ENCODE assay signal across 8 mouse cellular contexts in the genomic region with DNA sequence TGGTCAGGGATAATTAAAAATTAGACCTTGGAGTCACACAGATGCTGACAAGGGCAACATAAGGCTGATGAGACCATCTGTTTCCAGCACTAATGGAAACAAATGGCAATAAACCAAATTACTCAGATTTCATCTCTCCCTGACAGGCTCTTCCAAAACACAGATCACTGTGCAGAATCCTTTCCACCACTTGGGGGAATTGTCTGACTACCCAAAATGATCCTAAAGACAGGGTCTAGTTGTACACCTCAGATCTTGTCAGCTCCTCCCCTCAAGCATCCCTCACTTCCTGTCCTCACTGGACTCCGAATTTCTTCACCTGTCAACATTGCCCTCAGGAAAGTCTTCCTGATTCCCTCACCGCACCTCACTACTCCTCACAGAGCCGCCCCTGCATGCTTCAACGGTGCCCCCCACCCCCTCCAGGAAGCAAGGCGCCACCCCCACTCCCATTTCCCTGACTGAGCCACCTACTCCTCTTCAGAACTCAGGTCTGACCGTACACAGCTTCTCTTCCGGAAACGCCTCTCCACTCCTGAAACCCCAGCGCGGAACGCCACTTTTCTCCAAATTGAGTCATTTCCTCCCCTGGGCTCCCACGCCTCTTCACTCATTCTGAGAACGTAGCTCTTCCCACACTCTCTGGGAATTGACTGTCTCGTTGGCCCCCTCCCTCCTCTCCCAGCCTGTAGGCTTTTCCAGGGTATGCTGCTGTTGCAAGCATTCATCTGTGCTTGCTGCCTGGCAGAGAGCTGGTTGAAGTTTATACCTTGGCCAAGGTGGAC.
DNase-seq lines count a peak whose midpoint lies in the region; ATAC-seq lines count a peak whose summit lies in the region.

No protein-coding gene starts in this region.

- DNase-seq in heart, adult 8-10 months (ENCODE audit: low spot score): no peak
- DNase-seq in midbrain, embryonic 14.5 days: peak; percentile 29
- DNase-seq in kidney, postnatal 14 days: peak; percentile 6
- DNase-seq in urinary bladder, postnatal 25 days (ENCODE audit: low spot score): no peak
- DNase-seq in spleen, postnatal 4 days (ENCODE audit: low spot score in 2 of 2): no peak

- no peak overlapping the region for H3K4me3 ChIP-seq in heart, embryonic 12.5 days
- H3K4me3 ChIP-seq in midbrain, embryonic 14.5 days (replicated peaks; ENCODE audit: low read depth, low read length): no peak overlapping the region
- H3K4me3 ChIP-seq in midbrain, embryonic 13.5 days (replicated peaks): no peak overlapping the region
- no peak overlapping the region for H3K4me3 ChIP-seq in stomach, embryonic 16.5 days (replicated peaks; ENCODE audit: low read length)

- no peak overlapping the region for H3K9ac ChIP-seq in heart, embryonic 12.5 days
- H3K9ac ChIP-seq in midbrain, embryonic 14.5 days (replicated peaks; ENCODE audit: low read length): no peak overlapping the region
- H3K9ac ChIP-seq in midbrain, embryonic 13.5 days (replicated peaks): no peak overlapping the region
- no peak overlapping the region for H3K9ac ChIP-seq in stomach, embryonic 16.5 days (ENCODE audit: low read length)

- peak overlapping the region; percentile 44 for H3K4me2 ChIP-seq in heart, embryonic 12.5 days
- no peak overlapping the region for H3K4me2 ChIP-seq in midbrain, embryonic 14.5 days (ENCODE audit: low read length)
- no peak overlapping the region for H3K4me2 ChIP-seq in midbrain, embryonic 13.5 days (replicated peaks)
- 0 out of 2 replicates have a peak overlapping the region, but pooled peaks have one; percentile 17 for H3K4me2 ChIP-seq in stomach, embryonic 16.5 days (ENCODE audit: low read depth, low read length)

- no peaks in the 10 kb centered on the region for H3K4me1 ChIP-seq in heart, embryonic 12.5 days (replicated peaks)
- no peaks in the 10 kb centered on the region; the same call in 1 of the 2 replicates for H3K4me1 ChIP-seq in midbrain, embryonic 14.5 days (ENCODE audit: control insufficient read depth, insufficient read depth, low read length)
- H3K4me1 ChIP-seq in midbrain, embryonic 13.5 days (replicated peaks): 0 out of 2 replicates have a peak, but pooled peaks cover 3% of the 10 kb centered on the region
- H3K4me1 ChIP-seq in stomach, embryonic 16.5 days (ENCODE audit: control insufficient read depth, insufficient read depth, low read length): no peaks in the 10 kb centered on the region

- H3K27me3 ChIP-seq in heart, embryonic 12.5 days (replicated peaks): no peaks in the 10 kb centered on the region
- H3K27me3 ChIP-seq in midbrain, embryonic 14.5 days (ENCODE audit: control insufficient read depth, insufficient read depth, low read length): no peaks in the 10 kb centered on the region
- no peaks in the 10 kb centered on the region for H3K27me3 ChIP-seq in midbrain, embryonic 13.5 days
- no peaks in the 10 kb centered on the region for H3K27me3 ChIP-seq in stomach, embryonic 16.5 days (ENCODE audit: control insufficient read depth, insufficient read depth, low read length)

- no peaks in the 10 kb centered on the region for H3K36me3 ChIP-seq in heart, embryonic 12.5 days
- H3K36me3 ChIP-seq in midbrain, embryonic 14.5 days (ENCODE audit: control insufficient read depth, insufficient read depth, low read length): no peaks in the 10 kb centered on the region
- no peaks in the 10 kb centered on the region for H3K36me3 ChIP-seq in midbrain, embryonic 13.5 days
- no peaks in the 10 kb centered on the region for H3K36me3 ChIP-seq in stomach, embryonic 16.5 days (ENCODE audit: control insufficient read depth, insufficient read depth, low read length)

- no peak overlapping the region for H3K27ac ChIP-seq in heart, embryonic 12.5 days (ENCODE audit: poor library complexity, severe bottlenecking)
- H3K27ac ChIP-seq in midbrain, embryonic 14.5 days (replicated peaks; ENCODE audit: low read depth, low read length): no peak overlapping the region
- H3K27ac ChIP-seq in midbrain, embryonic 13.5 days: no peak overlapping the region
- H3K27ac ChIP-seq in stomach, embryonic 16.5 days (ENCODE audit: low read length): no peak overlapping the region

- H3K9me3 ChIP-seq in heart, embryonic 12.5 days (replicated peaks): no peaks in the 10 kb centered on the region
- H3K9me3 ChIP-seq in midbrain, embryonic 14.5 days (ENCODE audit: control insufficient read depth, low read length): no peaks in the 10 kb centered on the region
- H3K9me3 ChIP-seq in midbrain, embryonic 13.5 days: no peaks in the 10 kb centered on the region
- H3K9me3 ChIP-seq in stomach, embryonic 16.5 days (replicated peaks; ENCODE audit: control insufficient read depth, low read length): no peaks in the 10 kb centered on the region

- ATAC-seq in heart, embryonic 12.5 days (ENCODE audit: insufficient number of reproducible peaks, low FRiP score): no peak
- no peak for ATAC-seq in midbrain, embryonic 14.5 days (ENCODE audit: low FRiP score, low TSS enrichment)
- ATAC-seq in midbrain, embryonic 13.5 days: no peak
- no peak; the same call in 1 of the 2 replicates for ATAC-seq in stomach, embryonic 16.5 days (ENCODE audit: insufficient read depth, low FRiP score)

- 39% methylated on average over 14 of the region's 14 CpGs for WGBS in heart, embryonic 12.5 days
- whole genome bisulfite sequencing in midbrain, embryonic 14.5 days: 62% methylated on average over 14 of the region's 14 CpGs
- WGBS in midbrain, embryonic 13.5 days: 67% methylated on average over 14 of the region's 14 CpGs
- WGBS in stomach, embryonic 16.5 days: 49% methylated on average over 14 of the region's 14 CpGs

Comparison
In these comparisons a context has a peak if more than half of its experiments do, and no peak if none do; other contexts are left out.
1. H3K4me2 ChIP-seq: peak in heart, embryonic 12.5 days (single experiment) and stomach, embryonic 16.5 days (single experiment); none in midbrain, embryonic 14.5 days (single experiment) and midbrain, embryonic 13.5 days (single experiment).
2. DNase-seq: peak in midbrain, embryonic 14.5 days (single experiment) and kidney, postnatal 14 days (single experiment); none in heart, adult 8-10 months (single experiment), urinary bladder, postnatal 25 days (single experiment) and spleen, postnatal 4 days (0 of 2).